Mouse (Mus musculus): Measurements from ENCODE around the gene Selenoo.
A peak's percentile ranks its signal among the peaks of the same experiment; 100 is the strongest.

The Selenoo gene

DNA sequence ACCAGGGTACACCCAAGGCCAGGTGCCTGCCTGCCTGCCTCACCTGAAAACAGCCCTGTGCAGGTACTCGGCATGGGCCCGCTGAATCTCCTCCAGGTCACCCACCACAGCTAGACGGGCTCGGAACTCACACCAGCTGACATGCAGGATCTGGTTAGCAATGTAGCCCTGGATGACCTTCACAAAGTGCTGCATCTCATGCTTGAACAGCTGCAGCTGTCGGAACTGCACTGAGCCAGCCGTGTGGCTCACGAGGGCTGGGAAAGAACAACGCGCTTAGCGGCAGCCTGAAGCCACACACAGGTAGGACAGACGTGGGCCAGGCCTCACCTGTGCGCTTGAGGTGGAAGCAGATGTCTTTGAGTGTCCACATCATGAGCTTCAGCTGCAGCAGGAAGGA is 11.9 kb downstream of the Selenoo start:
- no peak for TF ChIP-seq GATA4 (IDR thresholded peaks at IDR 0.05; ENCODE audit: insufficient replicate concordance, low read length)

DNA sequence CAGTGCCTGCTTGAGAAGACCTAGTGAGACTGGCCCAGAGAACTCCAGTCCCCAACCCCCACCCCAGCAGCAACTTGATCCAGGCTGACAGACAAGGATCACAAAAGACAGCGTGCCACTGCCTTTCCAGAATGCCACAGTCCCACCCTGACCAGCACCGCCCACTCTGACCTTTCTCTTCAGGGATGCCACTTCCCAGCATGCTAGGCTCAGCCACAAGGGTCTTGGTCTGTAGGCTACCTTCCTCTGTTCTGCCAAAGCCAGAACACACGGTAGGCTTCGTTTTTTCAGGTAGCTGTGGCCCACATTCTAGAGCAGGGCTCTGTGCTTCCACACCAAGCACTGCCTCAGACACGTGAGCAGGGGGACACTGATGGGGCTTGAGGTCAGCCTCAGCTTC is 13.8 kb downstream of the Selenoo start:
- no peak for TF ChIP-seq GATA4 (IDR thresholded peaks at IDR 0.05; ENCODE audit: insufficient replicate concordance, low read length)

DNA sequence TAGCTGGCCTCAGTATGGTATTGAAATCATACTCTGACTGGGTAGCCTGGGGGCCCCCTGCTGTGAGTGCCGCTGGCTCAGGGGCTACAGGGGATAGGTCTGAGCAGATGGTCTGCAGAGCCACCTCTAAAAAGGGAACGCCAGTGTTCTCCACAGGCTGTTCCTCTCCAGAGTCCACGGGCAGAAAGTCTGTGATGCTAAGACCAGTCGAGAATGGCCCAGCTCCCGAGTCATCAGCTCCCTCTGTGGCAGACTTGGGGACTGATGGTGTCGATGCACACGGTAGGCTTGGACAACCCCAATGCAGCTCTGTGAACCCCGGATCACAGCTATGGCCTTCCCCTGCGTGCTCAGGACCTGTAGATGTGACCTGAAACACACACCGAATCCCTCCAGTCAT is 15.0 kb downstream of the Selenoo start:
- TF ChIP-seq GATA4 (IDR thresholded peaks at IDR 0.05; ENCODE audit: insufficient replicate concordance, low read length): no peak

DNA sequence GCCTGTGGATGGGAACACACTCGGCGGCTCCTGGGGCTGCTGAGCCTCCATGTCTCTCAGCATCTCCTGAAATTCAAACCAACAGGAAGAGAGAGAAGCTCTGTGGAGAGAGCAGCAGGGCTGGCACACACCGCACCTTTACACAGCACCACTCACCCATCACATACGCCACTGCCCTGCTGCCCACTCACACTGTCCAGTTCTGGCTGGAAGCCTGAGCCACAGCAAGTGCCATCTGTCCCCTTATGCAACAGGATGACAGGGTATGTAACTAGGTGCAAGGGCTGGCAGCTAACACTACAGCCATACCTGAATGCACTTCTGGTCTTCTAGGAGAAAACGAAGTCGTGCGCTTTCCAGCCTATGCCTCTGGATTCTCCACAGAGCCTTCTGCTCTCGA is 15.5 kb downstream of the Selenoo start:
- TF ChIP-seq GATA4 (IDR thresholded peaks at IDR 0.05; ENCODE audit: insufficient replicate concordance, low read length): no peak

DNA sequence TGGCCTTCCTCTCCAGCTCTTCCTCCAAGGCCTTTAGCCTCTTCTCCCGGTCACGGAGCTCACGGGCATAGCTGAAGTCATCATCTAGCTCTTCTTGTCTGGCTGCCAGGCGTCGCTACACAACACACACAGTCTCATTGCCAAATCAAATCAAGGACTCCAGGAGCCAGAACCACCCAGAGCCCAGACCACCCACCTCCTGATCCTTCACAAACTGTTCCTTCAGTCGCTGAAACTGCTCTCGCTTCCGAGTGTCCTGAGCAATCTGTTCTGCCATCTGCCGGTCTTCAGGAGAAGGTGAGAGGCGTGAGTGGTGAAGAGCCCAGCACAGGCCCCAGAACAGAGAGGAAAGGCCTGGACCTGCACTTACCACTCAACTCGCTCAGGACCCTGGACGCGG is 17.2 kb downstream of the Selenoo start:
- TF ChIP-seq GATA4 (IDR thresholded peaks at IDR 0.05; ENCODE audit: insufficient replicate concordance, low read length): no peak

DNA sequence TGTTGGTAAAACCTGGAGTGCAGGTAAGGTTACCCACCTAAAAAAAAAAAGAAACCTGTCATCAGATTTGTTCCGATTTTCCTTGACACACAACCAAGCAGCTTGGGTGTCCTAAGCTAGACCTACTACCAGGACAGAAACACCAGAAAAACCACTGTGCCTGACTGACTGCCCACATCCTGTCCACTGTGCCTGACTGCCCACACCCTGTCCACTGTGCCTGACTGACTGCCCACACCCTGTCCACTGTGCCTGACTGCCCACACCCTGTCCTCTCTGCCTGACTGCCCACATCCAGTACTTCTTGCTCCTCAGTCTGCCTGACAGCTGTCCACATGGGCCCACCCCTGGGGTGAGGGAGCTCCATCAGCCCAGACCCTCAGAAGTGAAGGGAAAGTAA is 18.1 kb downstream of the Selenoo start:
- no peak for TF ChIP-seq GATA4 (IDR thresholded peaks at IDR 0.05; ENCODE audit: insufficient replicate concordance, low read length)

- no peak for TF ChIP-seq GATA4 (IDR thresholded peaks at IDR 0.05; ENCODE audit: insufficient replicate concordance, low read length)
Observed at GRCm38 (mm10) chr15:89110147-89110546, 21.3 kb downstream of the Selenoo start.

DNA sequence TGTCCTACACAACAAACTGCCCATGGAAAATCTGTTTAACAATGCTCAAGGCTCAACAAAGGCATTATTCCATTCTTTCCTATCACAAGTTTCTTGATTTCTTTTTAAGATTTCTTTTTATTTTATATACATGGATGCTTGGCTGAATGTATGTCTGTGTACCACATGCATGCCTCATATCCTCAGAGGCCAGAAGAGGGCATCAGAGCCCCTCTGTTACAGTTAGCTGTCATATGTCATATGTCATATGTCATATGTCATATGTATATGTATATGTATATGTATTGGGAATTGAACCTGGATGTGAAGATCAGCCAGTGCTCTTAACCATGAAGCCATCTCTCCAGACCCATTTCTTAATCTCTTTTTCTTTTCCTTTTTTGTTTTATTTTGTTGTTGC is 29.1 kb downstream of the Selenoo start:
- TF ChIP-seq GATA4 (IDR thresholded peaks at IDR 0.05; ENCODE audit: insufficient replicate concordance, low read length): no peak

DNA sequence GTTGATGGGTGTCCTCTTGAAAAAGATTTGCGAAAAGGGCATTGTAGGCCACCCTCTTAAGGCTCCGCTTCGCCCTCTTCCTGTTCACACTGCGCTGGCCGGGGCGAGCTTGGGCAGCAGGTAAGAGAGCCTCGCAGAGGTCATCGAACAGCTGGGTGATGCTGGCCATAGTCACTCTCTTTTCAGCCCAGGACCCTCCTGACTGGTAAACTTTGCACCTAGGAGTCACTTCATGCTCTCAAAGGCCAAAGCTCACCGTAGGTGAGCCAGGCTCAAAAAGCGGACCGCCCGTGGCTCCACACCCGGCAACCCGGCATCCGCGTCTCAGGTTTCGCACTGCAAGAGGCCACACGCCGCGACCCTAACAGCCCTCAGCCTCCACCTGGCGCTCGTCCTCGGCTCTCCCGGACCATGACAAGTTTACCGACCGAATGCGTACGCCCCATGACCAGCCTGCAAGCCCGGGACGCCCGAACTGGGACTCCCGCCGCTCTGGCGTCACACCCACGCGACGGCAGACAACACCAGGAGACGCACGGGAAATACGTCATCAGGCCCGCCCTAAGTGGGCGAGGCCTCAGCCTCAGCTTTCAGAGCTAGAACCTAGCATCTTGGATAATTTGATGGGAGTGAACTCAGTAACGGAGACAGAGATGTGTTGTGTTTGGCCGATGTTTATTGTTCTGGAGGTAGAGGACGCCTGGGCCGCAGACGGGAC is 33.9 kb downstream of the Selenoo start, which contains the start of gene Tubgcp6:
TSS of gene Tubgcp6 (minus strand) at position 464 of the 718 bp plus-strand sequence.
- TF ChIP-seq GATA4 (IDR thresholded peaks at IDR 0.05; ENCODE audit: insufficient replicate concordance, low read length): peak; percentile 56; the same call in 1 of the 2 replicates

- TF ChIP-seq GATA4 (IDR thresholded peaks at IDR 0.05; ENCODE audit: insufficient replicate concordance, low read length): no peak
Observed at GRCm38 (mm10) chr15:89123595-89123994, 34.7 kb downstream of the Selenoo start.

- TF ChIP-seq GATA4 (IDR thresholded peaks at IDR 0.05; ENCODE audit: insufficient replicate concordance, low read length): no peak
Observed at GRCm38 (mm10) chr15:89124312-89124711, 35.4 kb downstream of the Selenoo start.

DNA sequence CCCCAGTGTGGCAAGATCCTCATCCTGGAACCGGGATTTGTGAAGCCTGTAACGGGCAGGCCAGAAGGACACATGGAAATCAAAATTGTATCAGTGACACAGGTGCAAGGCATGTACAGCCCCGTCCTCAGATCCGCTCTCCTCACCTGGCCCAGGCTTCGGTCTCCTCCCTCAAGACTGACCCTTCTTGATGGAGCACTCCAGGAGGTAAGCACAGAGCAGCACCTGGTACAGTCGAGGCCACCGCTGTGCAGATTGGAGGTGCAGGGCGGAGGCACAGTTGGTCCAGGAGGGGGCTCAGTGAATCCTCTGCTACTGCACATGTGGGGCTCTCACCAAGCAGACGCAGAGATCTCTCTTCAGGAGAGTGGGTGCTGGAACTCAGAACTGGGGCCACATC is 36.5 kb downstream of the Selenoo start:
- no peak for TF ChIP-seq GATA4 (IDR thresholded peaks at IDR 0.05; ENCODE audit: insufficient replicate concordance, low read length)

- no peak for TF ChIP-seq GATA4 (IDR thresholded peaks at IDR 0.05; ENCODE audit: insufficient replicate concordance, low read length)
Observed at GRCm38 (mm10) chr15:89126622-89127021, 37.7 kb downstream of the Selenoo start.

- no peak for TF ChIP-seq GATA4 (IDR thresholded peaks at IDR 0.05; ENCODE audit: insufficient replicate concordance, low read length)
Observed at GRCm38 (mm10) chr15:89127364-89127940, 38.6 kb downstream of the Selenoo start.

DNA sequence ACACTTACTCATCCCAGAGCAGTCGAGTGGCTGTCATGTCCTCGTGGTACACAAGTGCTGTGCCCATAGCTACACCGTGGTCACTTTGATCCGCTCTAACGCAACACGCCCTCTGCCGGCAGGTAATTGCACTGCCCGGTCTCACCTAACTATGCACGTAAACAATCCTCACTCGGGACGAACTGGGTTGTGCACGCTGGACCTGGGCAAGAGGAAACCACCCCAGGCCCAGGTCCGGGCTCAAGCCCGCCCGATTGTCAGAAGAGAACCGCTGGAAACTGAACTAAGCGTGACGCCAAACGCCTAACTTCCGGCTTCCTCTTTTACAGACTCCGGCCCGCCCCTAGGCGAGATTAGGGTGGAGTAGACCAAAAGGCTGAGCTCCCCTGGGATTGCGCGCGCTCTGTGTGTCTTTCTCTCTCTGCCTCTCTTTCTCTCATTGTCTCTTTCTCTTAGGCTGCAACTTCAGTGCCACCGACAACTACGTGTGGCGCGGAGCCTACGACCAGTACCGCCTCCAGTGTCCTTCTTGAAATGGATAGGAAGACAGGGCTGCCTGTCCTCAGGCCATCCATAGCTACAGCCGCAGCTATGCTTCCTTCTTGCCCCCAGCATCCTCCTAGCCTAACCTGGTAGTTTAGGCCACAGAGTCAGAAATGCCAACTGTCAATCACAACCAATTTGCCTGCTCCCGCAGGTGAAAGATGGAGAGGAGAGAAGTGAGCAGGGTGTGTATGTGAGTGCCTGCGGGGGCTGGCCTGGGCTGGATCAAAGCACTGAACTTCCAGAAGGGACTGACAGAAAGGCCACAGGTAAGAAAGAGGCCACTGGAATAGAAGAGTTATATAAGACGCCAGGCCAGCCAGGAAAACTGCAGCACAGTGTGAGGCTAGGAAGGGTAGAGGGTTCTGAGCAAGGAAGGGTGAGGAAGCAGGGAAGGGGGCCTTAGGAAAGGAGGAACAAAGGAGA is 39.8 kb downstream of the Selenoo start, which contains the start of gene Hdac10:
TSS of gene Hdac10 (minus strand) at position 319 of the 969 bp plus-strand sequence.
- no peak; the same call in 1 of the 2 replicates for TF ChIP-seq GATA4 (IDR thresholded peaks at IDR 0.05; ENCODE audit: insufficient replicate concordance, low read length)
